Mouse (Mus musculus) testis, postnatal 10 days (tissue): ENCODE results near the gene Ptprd.

Experiments used
- DNase-seq: peaks from one replicate; pipeline ENCODE4 v3.0.0; 2021; ENCODE audit warnings: low spot score

The Ptprd gene

DNA sequence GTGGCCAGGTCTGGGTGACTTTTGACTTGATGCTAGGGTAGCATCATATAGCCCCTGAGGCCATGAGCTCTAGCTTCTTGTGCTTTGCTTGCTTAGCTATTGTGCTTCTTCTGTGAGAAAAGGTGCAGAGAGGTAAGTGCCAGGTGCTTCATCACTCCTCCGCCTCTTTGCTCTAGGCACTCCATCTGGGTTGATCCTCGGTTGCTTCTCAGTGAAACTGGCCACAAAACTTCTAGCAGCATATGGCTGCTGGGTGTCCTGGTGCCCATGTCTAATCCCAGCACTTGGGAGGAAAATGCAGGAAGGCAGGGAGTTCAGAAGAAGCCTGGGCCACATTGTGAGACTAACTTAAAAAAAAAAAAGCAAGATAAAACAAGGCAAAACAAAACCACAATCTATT is 1895.8 kb downstream of the Ptprd start:
- no peak for DNase-seq

DNA sequence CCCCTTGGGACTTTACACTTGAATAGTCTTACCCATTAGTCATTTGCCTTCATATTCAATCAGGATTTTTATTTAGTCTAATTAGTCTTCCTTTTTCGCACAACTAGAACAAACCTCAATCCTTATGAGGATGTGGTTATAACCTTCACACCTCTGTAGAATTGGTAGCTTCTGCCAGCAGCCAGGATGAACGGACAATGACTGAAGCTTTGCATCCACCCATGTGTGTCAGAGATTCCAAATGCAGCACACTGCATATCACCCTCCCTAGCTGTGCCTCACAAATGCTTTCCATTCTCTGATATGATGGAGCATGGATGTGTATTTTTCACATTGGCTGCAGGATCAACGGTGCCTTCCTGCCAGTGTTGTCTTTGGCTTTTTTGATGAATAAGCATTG is 1898.0 kb downstream of the Ptprd start:
- DNase-seq, result no peak

DNA sequence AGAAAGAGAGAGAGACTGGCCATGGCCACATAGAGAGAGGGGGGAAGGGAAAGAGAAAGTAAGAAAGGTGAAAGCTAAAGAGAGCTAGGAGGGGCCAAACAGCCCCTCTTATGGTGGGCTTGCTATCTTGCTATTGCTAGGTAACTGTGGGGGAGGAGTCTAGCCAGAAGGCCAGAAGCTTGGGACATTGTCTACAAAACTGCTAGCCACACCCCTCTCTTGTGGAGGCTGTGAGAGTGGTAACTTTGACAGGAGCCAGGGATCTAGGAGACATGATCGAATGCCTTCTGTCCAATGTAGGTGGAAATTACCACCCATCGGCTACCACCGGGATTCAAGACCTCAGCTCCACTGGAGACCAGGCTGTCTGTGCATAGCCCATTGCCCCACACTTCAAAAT is 1899.2 kb downstream of the Ptprd start:
- DNase-seq, result no peak

DNA sequence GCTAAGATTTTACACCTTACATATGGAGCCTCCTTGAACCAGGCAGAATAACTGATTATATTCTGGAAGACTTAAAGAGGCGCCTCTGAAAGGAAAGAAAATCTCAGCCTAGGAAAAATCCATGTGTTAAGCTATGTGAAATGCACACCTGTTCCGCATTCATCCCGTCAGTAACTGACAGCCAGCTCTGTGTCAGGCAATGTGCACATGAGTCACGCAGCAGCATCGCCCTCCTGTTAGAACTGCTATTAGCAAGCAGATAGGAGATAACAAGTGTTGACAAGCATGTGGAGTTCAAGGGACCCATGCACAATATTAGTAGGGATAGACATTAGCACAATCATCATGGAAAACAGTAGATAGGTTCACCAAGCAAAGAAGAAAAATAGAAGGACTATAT is 1905.8 kb downstream of the Ptprd start:
- DNase-seq, result no peak

DNA sequence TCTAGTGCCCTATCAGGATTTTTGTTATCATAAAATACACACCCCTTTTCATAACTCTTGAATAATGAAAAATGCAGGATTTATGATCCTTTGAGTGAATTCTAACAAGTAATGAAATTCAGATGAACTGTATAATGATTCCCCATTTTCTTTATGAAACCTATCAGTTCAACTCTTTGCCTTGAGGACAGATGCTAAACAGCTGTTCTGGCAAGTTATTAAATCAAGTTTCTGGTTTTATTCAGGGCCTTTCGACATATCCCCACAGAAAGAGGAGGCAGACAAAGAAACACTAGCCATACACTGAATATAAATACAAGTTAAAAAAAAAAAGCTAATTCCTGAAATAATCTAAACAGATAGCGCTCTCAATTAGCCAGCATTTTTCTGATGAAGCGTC is 1914.4 kb downstream of the Ptprd start:
- no peak for DNase-seq

DNA sequence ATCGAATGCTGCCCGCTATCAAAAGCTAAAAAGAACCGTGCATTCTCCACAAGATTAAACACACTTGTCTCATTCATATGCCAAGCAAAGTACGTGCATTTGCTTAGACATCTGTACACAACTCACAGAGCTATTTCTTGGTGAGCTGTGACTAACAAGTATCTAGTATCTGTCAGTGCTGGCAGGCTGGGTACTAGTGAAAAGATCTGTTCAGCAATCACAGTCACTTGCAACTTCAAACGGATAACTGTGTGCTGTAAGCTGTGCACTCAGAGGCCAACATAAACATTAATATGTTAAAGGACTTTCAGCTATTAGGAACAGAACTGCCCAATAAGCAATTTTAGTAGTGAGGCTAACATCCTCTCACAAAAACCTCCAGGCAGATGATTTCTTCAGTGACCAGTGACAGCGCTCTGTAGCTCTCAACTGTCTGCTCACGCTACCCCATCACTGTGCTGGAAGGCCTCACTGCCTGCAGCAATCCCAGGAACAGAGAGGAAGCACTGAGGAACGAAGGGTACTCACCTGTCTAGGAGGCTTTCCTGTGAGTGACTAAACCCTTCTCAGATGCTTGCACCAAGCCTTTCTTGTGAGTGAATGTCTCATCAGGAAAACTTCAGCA is 1918.9 kb downstream of the Ptprd start:
- no peak for DNase-seq

DNA sequence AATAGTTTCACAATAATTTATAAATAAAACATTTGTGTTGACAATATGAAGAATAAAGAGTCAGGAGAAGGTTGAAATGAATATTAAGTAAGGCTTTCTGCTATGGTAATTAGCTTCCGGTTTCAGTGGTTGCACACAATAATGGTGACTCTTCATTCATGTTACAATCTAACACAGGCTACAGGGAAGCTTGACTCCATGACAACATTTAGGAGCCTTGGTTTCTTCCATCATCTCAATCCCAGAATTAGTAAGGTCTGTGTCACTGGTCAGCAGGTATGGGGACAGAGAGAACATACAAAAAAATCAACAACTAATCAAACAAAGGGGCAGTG is 1921.3 kb downstream of the Ptprd start:
- no peak for DNase-seq

DNA sequence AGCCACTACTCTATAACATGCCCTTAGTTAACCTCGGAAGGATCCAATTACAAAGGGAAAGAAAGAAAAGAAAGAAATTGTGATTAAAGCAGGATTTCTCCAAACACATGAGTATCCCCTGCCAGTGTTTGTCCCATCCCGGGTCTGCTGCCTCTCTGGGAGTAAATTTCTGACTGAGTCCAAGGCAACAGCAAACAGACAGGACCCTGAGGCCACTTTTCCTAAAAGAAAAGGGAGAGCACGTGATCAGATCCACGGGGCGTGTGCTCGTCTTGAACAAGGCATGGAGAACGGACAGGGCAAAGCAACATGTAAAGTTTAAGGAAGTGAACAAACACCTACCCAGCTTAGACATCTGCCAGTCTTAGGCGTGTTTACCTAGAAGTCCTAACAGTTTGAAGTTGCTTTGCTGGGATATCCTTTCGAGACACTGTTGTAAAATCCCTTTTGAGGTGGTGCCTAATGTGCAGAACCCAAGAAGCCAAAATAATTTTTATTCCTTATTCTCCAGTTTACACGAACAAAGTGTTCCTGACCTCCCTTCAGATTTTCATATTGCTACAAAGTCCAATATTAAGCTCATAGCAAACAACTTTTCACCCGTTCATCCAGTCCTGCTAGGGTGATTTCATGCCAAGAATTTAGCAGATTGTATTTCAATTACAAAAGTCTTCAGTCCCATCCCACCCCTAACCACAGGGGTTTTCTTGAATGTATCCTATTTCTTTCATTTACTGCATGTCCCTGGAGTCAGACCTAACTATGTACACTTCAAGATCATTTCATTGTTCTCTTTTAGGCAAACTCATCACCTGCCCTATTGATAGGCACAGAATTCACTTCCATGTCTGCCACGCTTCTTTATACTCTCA is 1921.9 kb downstream of the Ptprd start:
- DNase-seq, result no peak

DNA sequence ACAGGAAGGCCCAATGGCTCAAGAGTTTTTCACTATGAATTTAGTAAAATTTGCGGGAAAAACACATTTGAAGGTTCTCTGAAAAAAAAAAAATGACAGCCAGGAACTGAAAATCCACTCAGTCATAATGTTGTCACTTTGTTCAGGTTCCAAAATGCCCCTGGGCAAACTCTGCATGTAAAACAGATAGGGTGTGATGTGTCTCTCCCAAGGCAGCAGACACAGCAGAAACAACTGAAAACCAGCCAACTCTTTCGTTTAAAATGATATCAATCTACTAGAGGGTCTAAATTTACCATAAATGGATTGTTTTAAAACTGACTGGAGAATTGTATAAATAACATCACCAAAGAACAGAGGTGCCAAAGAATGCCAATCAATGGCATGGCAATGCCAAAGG is 1925.7 kb downstream of the Ptprd start:
- DNase-seq, result no peak

DNA sequence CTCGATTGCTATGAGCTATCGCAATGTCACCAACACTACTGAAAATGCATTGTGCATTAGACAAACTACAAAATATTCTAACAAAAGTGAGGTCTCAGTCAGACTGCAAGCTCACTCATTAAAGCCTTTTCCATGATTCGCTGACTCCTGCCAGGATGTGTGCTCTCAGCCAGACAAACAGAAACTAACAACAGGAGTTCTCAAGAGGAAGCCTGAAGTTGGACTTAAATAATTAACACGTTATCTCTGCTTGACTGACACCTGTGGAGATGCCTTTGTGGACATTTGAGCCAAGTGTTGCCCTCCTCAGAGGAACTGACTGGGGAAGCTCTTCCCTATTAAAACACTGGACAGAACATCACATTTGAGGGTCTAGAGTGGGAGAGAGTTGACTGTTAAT is 1928.9 kb downstream of the Ptprd start:
- DNase-seq, result no peak

DNA sequence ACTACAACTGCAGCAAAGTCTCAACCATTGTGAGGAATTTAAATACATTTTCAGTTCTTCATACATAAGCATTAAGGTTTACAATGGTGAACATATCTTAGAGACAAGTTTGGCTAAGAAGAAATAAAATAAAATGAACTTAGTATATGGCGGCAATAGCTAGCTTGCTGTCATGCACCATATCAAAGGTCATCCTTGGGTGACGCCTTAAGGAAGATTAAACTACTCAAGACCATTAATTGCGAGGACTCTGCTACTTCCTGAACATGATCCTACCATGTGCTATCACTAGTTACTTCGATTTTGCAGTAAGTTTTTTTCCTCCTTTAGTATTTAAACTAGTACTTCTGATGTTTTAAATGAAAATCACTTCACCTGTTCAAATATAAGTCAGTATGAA is 1949.0 kb downstream of the Ptprd start:
- DNase-seq, result no peak

DNA sequence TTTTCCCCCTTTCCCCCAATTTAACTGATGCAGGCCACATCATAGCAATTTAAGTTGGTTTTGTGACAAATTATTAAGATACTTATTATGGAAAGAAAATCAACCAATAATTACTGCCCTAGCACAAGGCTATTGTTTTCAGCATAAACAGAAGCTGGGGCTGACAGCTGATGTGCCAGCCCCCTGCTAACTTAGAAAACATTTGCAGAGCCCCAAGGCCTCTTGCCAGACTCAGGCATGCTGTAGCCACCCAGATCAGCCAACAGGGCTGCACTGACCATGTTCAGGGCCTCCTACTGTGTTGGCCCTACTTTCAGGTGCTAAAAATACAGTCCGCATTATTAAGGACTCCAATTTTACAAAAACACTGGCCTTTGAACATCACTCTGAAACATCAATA is 1951.1 kb downstream of the Ptprd start:
- DNase-seq, result no peak

DNA sequence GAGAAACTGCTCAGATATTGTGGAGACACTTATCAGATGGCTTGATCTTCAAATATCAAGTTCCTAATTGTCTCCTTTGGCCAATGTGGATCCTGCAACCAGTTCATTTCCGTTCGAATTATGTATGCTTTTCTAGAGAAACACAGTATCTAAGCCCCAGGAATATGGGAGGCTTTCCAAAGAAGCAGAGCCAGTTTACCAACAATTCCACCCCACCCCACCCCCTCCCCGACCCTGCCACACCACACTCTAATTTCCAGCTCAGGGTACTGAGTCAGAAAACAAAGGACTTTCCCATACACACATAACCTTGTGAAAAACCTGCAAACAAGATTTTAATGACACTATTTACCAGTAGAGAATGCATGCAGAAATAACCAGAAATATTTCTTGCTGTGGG is 1951.5 kb downstream of the Ptprd start:
- no peak for DNase-seq

DNA sequence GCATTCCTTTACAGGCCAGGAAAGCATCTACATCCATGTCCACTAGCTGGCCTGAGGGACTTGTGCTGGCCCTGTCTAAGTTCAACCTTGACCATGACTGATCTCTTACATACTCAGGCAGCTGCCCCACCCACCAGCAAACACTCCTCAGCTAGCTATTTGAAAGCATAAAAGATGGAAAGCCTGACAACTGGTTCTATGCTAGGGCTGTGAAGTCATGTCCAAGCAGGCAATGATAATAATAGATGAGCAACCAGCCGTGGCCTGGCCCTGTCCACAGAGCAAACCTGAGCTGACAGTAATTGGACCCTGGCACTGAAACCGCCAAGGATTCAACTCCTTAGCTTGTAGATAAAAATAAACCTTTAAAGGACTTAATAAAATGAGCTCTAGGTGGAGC is 1952.1 kb downstream of the Ptprd start:
- no peak for DNase-seq

DNA sequence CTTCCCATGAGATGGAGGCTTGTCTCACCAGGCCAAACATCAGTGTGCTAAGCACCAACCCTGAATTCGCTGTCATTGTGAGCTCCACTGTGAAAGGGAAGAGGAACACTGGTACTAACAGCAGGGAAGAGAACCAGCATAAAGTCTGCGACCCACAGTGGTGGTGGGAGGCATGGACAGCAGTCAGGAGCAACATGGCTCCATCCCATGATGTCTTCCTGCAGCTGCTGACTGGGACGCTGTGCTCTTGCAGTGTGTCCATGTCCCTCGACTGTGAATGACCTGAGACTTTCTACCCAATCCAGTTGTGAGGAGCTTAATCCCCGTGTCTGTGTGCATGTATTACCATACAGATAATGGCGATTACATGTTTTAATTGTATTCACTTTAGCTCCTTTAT is 1967.4 kb downstream of the Ptprd start:
- no peak for DNase-seq

DNA sequence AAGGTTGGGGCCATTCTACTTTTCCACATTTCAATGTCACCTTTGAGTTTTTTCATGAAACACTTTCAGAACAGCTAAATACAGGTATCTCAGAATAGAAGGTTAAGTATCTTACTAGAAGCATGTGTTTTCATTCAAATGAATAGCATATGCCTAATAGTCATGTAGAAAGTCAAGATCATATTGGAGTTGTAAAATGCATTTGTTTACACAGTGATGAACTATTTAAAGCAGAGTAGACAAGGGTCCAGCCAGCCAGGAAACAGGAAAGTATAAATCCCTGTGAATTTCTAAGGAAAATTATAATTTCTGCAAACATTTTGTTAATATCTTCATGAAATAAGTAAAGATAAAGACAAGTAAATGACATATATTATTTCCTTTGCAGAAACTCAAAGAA is 1970.2 kb downstream of the Ptprd start:
- DNase-seq, result no peak

DNA sequence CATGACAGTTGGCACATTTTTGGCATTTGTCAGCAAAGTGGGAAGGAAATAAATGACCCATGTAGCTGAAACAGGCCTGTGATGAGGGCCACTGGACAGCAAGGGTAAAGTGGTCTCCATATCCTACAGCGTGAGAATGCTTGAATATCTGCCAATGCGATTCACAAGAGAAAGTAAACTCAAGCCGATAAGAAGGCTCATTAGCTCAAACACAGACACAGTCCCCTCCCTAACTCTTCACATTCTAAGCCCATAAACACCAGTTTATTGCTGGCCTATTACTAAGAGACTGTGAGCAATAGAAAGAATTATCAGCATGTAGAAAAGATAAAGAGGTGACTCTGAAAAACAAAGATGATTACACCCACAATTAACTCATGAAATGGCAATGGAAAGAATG is 1970.6 kb downstream of the Ptprd start:
- no peak for DNase-seq

DNA sequence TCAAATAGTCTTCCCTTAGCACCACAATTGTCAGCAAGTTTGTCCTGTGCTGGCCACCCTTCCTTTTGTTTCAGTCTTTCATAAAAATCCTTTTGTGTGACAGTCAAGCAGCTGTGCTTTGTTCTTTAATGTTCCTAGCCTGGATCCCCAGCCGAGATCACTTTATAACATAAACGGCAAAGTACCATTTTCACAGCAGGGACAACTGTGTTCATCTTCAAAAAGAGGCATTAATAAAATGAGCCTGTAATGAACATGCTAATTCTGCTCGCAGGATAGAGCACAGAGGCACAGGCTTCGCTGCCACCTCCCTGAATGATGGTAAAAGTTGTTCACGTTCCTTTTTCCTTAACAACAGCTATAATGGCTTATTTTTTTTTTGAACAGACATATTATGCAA is 1972.7 kb downstream of the Ptprd start:
- DNase-seq, result no peak

DNA sequence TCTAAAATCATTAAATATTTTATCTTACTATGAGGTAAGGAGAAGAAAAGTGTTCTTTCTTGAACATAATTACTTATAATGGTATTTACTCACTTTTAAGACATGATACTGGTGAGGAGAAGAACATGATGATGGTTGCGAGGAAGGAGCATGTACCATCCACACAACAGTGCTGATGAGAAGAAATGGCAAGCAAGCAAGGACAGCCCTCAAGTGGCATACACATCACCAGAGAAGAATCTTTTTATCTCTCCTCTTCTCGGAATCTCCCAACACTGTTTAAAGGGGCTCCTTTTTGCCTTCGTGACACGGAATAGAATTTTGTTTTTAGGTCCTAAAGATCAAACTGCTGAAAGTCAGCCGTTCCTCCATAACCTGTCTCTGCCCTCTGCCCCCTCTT is 1973.2 kb downstream of the Ptprd start:
- DNase-seq, result no peak

DNA sequence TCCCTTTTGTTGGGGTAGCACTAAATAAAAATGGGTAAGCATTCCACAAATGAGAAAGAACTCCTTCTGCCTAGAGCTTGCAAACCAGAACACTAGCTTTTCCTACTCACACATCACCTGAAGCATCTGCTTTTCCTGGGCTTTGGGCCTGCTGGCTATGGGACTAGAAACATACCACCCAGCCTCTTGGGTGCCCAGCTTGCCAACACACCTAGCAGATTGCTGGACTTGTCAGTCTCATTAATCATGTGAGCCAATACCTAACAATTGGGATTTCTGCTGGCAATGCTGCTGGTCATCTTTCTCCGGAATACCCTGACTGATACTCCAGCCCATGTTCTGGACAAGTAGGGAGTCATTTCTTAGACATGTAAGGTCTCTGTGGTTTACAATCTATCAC is 1973.9 kb downstream of the Ptprd start:
- DNase-seq, result no peak

DNA sequence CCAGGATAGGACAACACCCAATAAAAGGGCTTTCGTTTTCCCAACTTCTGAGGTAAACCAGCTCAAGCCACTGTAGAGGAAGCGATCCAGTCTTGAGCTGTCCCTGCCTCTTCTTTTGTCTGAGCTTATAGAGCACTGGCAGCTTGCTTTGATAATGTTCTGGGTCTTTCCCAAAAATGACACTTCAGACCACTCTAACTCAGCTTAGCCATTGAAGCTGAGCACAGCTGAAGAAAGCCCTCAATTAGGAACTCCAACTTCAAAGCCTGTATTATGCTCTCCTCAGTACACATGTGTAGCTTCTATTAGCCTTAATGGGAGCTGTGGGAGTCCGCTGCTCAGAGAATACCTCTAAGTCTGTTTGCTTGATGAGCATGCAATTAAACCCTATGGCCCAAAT is 1988.0 kb downstream of the Ptprd start:
- DNase-seq, result no peak

DNA sequence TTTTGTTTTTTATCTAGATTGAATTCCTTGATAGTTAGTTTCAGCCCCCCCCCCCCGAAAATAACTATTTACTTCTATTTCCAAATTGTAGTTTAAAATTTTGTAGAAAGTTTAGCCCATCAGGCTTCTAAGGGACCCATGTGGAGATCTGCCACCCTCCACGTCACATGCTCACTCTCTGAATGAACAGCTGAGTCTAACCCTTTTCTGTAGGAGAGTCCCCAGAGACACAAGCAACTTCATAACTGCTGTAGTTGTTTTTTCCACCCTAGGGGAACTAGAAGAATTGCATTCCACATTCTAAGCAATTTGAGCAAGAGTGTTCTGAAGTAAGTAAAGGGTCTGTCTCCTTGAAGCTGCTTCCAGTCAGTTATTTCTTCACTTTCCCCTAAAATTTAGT is 1989.2 kb downstream of the Ptprd start:
- no peak for DNase-seq

DNA sequence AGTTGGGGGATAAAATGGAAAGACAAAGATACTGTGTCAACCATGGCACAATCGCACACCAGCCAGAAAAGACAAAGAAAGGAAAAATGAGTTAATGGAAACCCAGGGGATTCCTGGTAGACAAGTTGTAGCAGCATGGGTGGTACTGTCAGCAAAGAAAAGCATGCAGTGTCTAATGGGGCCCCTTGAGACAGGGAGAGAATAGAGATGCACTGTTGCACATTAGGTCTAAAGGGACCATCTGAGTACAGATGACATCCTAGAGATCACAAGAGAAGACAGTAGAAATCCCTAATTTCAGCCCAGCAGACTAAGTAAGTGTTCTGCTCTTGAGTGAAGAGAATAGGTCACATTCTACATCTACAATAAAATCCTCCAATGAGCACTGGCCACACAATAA is 1993.7 kb downstream of the Ptprd start:
- no peak for DNase-seq

DNA sequence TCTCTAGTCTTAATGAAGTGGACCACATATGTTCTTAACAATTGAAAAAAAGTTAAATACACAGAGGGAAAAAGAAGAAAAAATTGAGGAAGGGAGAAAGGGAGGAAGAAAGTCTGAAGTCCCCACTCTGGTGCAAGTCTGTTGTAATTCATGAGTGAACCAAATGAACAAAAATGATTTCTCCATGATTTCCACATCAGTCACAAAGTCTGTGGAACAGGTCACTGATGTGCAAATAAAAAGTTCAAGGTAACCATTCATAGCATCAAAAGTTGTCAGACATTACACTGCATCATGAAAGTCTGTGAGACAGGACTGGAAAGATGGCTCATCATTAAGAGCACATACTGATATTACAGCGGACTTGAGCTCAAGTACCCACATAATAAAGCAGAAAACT is 1996.6 kb downstream of the Ptprd start:
- no peak for DNase-seq
